Mouse (Mus musculus): Measurements from ENCODE around the gene Gpbar1. TPM values are rescaled to one million over a fixed set of nuclear protein-coding genes. Genes with fewer than 3 reads are reported as not detected.

Gene Gpbar1
- total RNA-seq (2021) = not detected

GRCm38 (mm10) chr1:74278538-74278937 is at the start of gene Gpbar1:
TSS of gene Gpbar1 (plus strand) at chr1:74278550.
- intact Hi-C loops (cut with DNase I) = no loop called here
- DNase-seq = no peak

- intact Hi-C loops (cut with DNase I) = no loop called here
- DNase-seq = no peak
Measured at GRCm38 (mm10) chr1:74229942-74230341, 48.4 kb upstream of the Gpbar1 start.

- intact Hi-C loops (cut with DNase I) = no loop called here
- DNase-seq = no peak
Measured at GRCm38 (mm10) chr1:74230992-74231391, 47.4 kb upstream of the Gpbar1 start.

GRCm38 (mm10) chr1:74235938-74236589 is 42.3 kb upstream of the Gpbar1 start, which contains the start of gene Arpc2:
TSS of gene Arpc2 (plus strand) at chr1:74236084.
- DNase-seq = peak; percentile 98
- intact Hi-C loops (cut with DNase I) = loop anchor here (1.0 kb wide), 2 partner anchors 12 to 48 kb away; partner anchors contain the start of genes Aamp and Pnkd

DNA sequence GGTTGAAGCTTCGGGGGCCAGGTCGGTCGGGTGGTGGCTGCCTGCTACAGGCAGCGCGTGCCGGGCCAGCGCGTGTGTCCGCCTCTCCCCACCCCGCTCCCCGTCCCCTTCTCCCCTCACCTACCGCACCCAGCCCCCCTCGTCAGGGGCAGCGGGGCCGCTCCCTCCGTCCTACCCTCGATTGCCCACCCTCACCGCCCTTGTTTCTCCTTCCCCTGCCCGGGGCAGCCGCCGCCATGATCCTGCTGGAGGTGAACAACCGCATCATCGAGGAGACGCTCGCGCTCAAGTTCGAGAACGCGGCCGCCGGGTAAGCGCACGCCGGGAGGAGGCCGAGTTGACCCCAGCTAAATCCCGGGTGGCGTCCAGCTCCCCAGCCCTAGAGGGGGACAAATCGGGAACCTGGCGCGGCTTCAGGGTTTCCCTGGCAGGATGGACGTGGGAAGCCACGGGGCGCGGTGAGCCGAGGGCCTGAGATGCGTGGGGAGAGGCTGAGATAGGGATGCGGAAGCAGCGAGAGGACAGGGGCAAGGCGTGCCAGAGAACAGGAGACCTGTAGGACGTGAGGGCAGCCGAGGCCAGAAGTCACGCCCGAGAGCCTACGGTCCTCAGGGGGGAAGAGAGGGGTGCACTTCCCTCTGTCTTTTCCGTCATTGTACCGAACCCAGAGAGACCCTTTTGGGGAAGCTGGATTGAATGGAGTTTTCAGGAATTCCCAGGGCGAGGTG is 41.6 kb upstream of the Gpbar1 start:
- intact Hi-C loops (cut with DNase I) = loop anchor here (1.0 kb wide), 2 partner anchors 12 to 48 kb away; partner anchors contain the start of genes Aamp and Pnkd
- peak; percentile 53 to 68 for DNase-seq

DNA sequence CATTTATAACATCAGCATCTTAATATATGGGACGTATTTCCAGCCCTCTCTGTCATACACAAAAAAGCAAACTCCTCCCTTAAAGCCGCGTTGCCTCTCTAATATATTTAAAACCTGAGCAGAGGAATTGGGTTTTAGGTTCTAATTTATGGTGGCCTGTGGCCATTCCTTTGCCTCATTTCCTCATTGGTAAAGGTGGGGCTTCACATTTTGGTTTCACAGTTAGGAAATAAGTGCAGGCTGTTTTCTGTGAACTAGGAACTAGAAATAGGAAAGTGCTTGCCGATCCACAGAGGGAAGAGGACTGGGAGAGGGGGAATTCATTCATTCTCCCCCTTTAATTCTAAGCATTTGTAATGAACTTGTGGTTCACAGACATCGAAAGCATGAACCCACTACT is 40.7 kb upstream of the Gpbar1 start:
- intact Hi-C loops (cut with DNase I) = no loop called here
- no peak for DNase-seq

- DNase-seq = no peak
Measured at GRCm38 (mm10) chr1:74238136-74238535, 40.2 kb upstream of the Gpbar1 start.

GRCm38 (mm10) chr1:74239162-74239561 is 39.2 kb upstream of the Gpbar1 start:
- no peak for DNase-seq
- intact Hi-C loops (cut with DNase I) = no loop called here

More at GRCm38 (mm10) chr1:74238136-74238535, 40.2 kb upstream of the Gpbar1 start:
- intact Hi-C loops (cut with DNase I) = no loop called here

- intact Hi-C loops (cut with DNase I) = no loop called here
Measured at GRCm38 (mm10) chr1:74239618-74240017, 38.7 kb upstream of the Gpbar1 start.

DNA sequence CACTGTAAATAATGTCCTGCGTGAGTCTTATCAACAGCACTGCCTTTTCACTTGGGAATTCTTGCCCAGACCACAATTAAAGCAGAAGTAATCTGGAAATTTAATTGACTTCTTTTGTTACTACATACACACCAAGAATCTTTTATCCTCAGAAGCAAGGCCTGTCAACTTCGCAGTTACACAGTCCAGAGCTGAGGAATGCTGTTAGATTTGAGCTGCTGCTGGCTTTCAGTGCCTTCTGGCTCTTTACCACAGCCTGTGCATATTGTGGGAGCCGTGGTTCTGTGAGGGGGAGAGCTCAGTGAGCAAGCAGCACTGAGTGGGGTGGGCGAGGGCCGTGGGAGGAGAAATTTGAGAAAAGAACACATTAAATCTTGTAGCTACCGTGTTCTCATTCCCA is 38.0 kb upstream of the Gpbar1 start:
- peak; percentile 53 to 56 for DNase-seq
- intact Hi-C loops (cut with DNase I) = no loop called here

More at GRCm38 (mm10) chr1:74239618-74240017, 38.7 kb upstream of the Gpbar1 start:
- peak in 1 of 2 experiments; percentile 48 for DNase-seq

DNA sequence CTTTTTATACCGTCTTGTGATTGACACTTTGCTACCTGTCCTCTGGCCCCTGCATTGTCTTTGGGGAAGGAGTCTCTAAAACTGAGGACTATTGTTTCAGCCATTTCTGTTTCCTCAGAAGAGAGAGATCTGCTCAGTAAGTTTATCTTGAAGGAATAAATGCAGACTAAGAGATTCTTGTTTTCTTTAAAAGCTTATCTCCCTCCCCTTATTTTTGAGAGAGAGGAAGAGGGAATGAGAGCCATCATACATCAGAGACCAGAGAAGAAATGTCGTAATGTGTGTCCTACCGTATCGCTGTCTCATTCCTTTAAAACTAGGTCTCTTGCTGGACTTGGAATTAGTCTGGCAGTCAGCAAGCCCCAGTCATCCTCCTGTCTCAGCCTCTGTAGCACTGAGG is 37.5 kb upstream of the Gpbar1 start:
- intact Hi-C loops (cut with DNase I) = no loop called here
- no peak for DNase-seq

DNA sequence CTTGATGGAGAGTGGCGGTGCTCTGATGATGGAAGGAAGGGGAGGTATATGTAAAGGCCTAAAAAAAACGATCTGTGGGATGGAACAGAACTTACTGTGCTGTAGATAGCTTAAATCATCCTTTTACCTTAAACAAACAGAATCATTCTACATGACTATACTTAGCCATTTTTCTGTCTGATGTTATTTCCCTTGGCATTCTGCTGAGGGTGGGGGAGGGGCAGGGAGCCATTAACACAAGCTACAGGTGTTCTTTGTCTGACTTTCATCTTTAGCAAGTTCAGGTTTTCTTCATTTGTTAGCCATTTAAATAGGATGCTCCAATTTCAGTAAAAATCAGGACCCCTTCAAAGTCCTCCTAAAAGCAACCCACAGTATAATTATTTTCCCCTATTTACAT is 32.8 kb upstream of the Gpbar1 start:
- intact Hi-C loops (cut with DNase I) = no loop called here
- DNase-seq = no peak

GRCm38 (mm10) chr1:74248799-74249198 is 29.6 kb upstream of the Gpbar1 start:
- intact Hi-C loops (cut with DNase I) = loop anchor here (1.0 kb wide), 1 partner anchor 12 kb away; the partner anchor contains the start of gene Arpc2

GRCm38 (mm10) chr1:74249331-74249980 is 28.9 kb upstream of the Gpbar1 start:
- intact Hi-C loops (cut with DNase I) = no loop called here
- peak in 1 of 2 experiments; percentile 26 for DNase-seq

More at GRCm38 (mm10) chr1:74248799-74249198, 29.6 kb upstream of the Gpbar1 start:
- peak; percentile 43 to 59 for DNase-seq

- intact Hi-C loops (cut with DNase I) = no loop called here
- no peak for DNase-seq
Measured at GRCm38 (mm10) chr1:74250096-74250495, 28.3 kb upstream of the Gpbar1 start.

GRCm38 (mm10) chr1:74255704-74256345 is 22.5 kb upstream of the Gpbar1 start:
- intact Hi-C loops (cut with DNase I) = no loop called here
- DNase-seq = no peak

- peak in 1 of 2 experiments; percentile 50 for DNase-seq
- intact Hi-C loops (cut with DNase I) = no loop called here
Measured at GRCm38 (mm10) chr1:74256782-74257181, 21.6 kb upstream of the Gpbar1 start.

GRCm38 (mm10) chr1:74262510-74262909 is 15.8 kb upstream of the Gpbar1 start:
- no peak for DNase-seq
- intact Hi-C loops (cut with DNase I) = no loop called here

DNA sequence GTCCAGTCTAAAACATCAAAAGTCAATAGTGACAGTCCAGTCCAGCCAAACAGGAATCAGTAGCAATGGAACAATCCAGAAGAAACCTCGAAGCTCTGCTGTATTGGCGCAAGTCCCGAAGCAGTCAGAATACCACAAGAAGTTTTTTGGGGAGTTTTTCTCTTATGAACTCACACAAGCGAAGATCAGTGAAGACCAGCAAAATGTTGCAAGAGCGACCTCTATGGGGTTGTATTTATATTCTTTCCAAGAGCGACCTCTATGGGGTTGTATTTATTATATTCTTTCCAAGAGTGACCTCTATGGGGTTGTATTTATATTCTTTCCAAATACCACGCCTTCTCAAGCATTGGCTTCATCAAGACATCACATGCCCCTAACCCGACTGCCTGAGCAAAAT is 9.6 kb upstream of the Gpbar1 start:
- DNase-seq = no peak
- intact Hi-C loops (cut with DNase I) = no loop called here

- intact Hi-C loops (cut with DNase I) = no loop called here
- DNase-seq = no peak
Measured at GRCm38 (mm10) chr1:74271659-74272058, 6.7 kb upstream of the Gpbar1 start.

DNA sequence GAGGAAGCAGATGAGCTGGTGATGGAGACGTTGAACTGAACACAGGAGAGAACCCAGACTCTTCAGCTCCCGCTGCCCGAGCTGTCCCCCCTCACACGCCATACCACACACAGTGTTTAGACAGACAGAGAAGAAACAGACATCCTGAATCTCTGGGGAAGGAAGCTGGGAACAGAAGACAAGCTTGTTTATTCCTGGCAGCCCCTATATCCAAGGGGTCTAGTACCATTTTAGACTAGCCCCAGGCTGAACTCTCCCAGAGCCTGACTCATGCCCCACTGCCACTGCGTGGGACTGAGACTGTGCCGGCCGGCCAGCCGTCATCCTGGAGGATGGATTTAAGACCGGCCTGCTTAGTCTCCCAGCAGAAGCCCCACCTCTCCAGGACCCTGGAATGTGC is 3.3 kb upstream of the Gpbar1 start:
- DNase-seq = no peak
- intact Hi-C loops (cut with DNase I) = no loop called here
